ENCODE assay signal across 17 mouse cellular contexts in the genomic region with DNA sequence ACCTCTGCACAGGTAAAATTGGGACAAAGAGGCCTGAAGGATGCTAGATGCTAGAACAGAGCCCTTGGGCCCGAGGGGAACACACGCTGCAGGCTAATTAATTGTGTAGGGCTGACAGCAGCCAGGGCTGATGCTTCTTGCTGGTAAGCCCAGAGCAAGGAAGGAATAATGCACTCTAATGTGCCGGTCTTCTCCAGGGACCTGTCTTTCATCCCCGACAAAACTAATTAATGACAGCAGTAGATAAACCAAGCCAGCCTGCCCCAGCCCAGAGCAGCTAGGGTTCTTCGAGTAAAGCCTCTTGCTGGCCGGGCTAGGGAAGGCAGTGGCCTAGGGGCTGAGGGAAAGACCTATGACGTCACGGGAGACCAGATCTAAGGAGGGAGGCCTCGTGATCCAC.
DNase-seq lines count a peak whose midpoint lies in the region; ATAC-seq lines count a peak whose summit lies in the region.
"Had no signal": no experiment of that assay in that cellular context is flagged by ENCODE, and none has a peak within 500 bp of the region (broad histone marks: within the 10 kb centered on the region; RNA-seq: fewer than 3 reads in every experiment).

No protein-coding gene starts in this region.

- DNase-seq in heart, postnatal 10 days = no peak
- peak; percentile 96 for DNase-seq in MN1 (ENCODE audit: low spot score)
- no peak for DNase-seq in embryonic facial prominence, embryonic 11.5 days (ENCODE audit: low spot score)
- DNase-seq in mesoderm, embryonic 11.5 days (ENCODE audit: low read depth, low spot score) = peak; percentile 45
- DNase-seq in spleen, postnatal 14 days (ENCODE audit: low spot score in 2 of 2) = no peak
- no peak for DNase-seq in frontal cortex, postnatal 25 days (ENCODE audit: low spot score in 2 of 2)
- DNase-seq in testis, postnatal 10 days (ENCODE audit: low spot score) = no peak
- DNase-seq: cerebellum, adult 2 months; gastrocnemius, postnatal 14 days; heart, postnatal 36 days; kidney, adult 11 months; kidney, postnatal 25 days; lung, adult 2 months; right cerebral cortex, postnatal 4 days had no signal

- H3K4me3 ChIP-seq in heart, embryonic 15.5 days = no peak overlapping the region
- H3K4me3 ChIP-seq in embryonic facial prominence, embryonic 11.5 days (ENCODE audit: low read depth, low read length) = no peak overlapping the region
- H3K4me3 ChIP-seq: erythroblast, embryonic 14.5 days; myocyte had no signal

- 28% methylated on average over 9 of the region's 9 CpGs for WGBS in heart, embryonic 15.5 days
- 35% methylated on average over 9 of the region's 9 CpGs for WGBS in embryonic facial prominence, embryonic 11.5 days

- intact Hi-C loops in heart, postnatal 10 days (cut with DNase I) = no loop called here

- H3K36me3 ChIP-seq in heart, embryonic 15.5 days = no peaks in the 10 kb centered on the region
- H3K36me3 ChIP-seq in embryonic facial prominence, embryonic 11.5 days (replicated peaks; ENCODE audit: control insufficient read depth, insufficient read depth, low read depth, low read length) = no peaks in the 10 kb centered on the region

- no peaks in the 10 kb centered on the region for H3K27me3 ChIP-seq in heart, embryonic 15.5 days
- peaks cover 2% of the 10 kb centered on the region; the same call in 1 of the 2 replicates for H3K27me3 ChIP-seq in embryonic facial prominence, embryonic 11.5 days (ENCODE audit: control insufficient read depth, insufficient read depth, low read length)

- H3K4me1 ChIP-seq in heart, embryonic 15.5 days (replicated peaks) = peaks cover 41% of the 10 kb centered on the region
- no peaks in the 10 kb centered on the region for H3K4me1 ChIP-seq in embryonic facial prominence, embryonic 11.5 days (ENCODE audit: control insufficient read depth, insufficient read depth, low read length)

- peak; percentile 50; the same call in 1 of the 2 replicates for ATAC-seq in heart, embryonic 15.5 days (replicated peaks; ENCODE audit: insufficient number of reproducible peaks, insufficient read depth, low FRiP score, low read depth)
- 0 out of 2 replicates have a peak, but pooled peaks have one; percentile 35 for ATAC-seq in embryonic facial prominence, embryonic 11.5 days (replicated peaks; ENCODE audit: insufficient number of reproducible peaks, low FRiP score, low TSS enrichment, low read depth)

- no peak overlapping the region; the same call in 1 of the 2 replicates for H3K27ac ChIP-seq in heart, embryonic 15.5 days
- H3K27ac ChIP-seq in embryonic facial prominence, embryonic 11.5 days (replicated peaks; ENCODE audit: low read depth, low read length) = no peak overlapping the region

- H3K9me3 ChIP-seq in heart, embryonic 15.5 days (replicated peaks) = no peaks in the 10 kb centered on the region
- H3K9me3 ChIP-seq in embryonic facial prominence, embryonic 11.5 days (replicated peaks; ENCODE audit: control insufficient read depth, low read length) = no peaks in the 10 kb centered on the region

- H3K4me2 ChIP-seq in heart, embryonic 15.5 days = no peak overlapping the region
- no peak overlapping the region for H3K4me2 ChIP-seq in embryonic facial prominence, embryonic 11.5 days (ENCODE audit: low read depth, low read length)

- H3K9ac ChIP-seq in heart, embryonic 15.5 days = no peak overlapping the region; the same call in 1 of the 2 replicates
- no peak overlapping the region for H3K9ac ChIP-seq in embryonic facial prominence, embryonic 11.5 days (replicated peaks; ENCODE audit: low read length)

Comparison
In these comparisons a context has a peak if more than half of its experiments do, and no peak if none do; other contexts are left out.
1. DNase-seq: peak in MN1 (single experiment) and mesoderm, embryonic 11.5 days (single experiment); none in heart, postnatal 10 days (0 of 2), embryonic facial prominence, embryonic 11.5 days (single experiment), spleen, postnatal 14 days (0 of 2), frontal cortex, postnatal 25 days (0 of 2) and testis, postnatal 10 days (single experiment).